Mouse (Mus musculus) heart, embryonic 16.5 days (tissue): ENCODE data around the gene Cnot11. TPM values are rescaled to one million over a fixed set of nuclear protein-coding genes. Genes with fewer than 3 reads are reported as not detected.

Source experiments
- ATAC-seq: fragments of 200-750 bp; cut with Nextera tagmentation; replicated peaks from 2 replicates; pipeline ENCODE4 v1.8.0; 2017; ENCODE audit warnings: moderate number of reproducible peaks; ENCODE audit not compliant: insufficient read depth, low FRiP score; ENCODE audit errors: extremely low read depth
- H3K27ac ChIP-seq: fragments of 300-500 bp; sonication (generic); 2 replicates; pipeline ENCODE4 v1.5.1; 2014; ENCODE audit warnings: mild to moderate bottlenecking, low read length, control low read depth, moderate library complexity
- H3K27me3 ChIP-seq: fragments of 300-500 bp; sonication (generic); 2 replicates; pipeline ENCODE4 v1.6.1; 2014; ENCODE audit warnings: low read length, mixed read lengths; ENCODE audit not compliant: control insufficient read depth, insufficient read depth
- H3K36me3 ChIP-seq: fragments of 300-500 bp; sonication (generic); 2 replicates; pipeline ENCODE4 v1.6.1; 2014; ENCODE audit not compliant: control insufficient read depth, insufficient read depth
- H3K4me1 ChIP-seq: fragments of 300-500 bp; sonication (generic); 2 replicates; pipeline ENCODE4 v1.6.1; 2014; ENCODE audit warnings: low read length, mixed read lengths; ENCODE audit not compliant: control insufficient read depth, insufficient read depth
- H3K4me2 ChIP-seq: fragments of 300-500 bp; sonication (generic); 2 replicates; pipeline ENCODE4 v1.6.1; 2014; ENCODE audit warnings: low read depth, mild to moderate bottlenecking, control low read depth, low read length
- H3K4me3 ChIP-seq: fragments of 300-500 bp; sonication (generic); 2 replicates; pipeline ENCODE4 v1.5.1; 2014; ENCODE audit warnings: mild to moderate bottlenecking, control low read depth, low read length
- H3K9ac ChIP-seq: fragments of 300-500 bp; sonication (generic); 2 replicates; pipeline ENCODE4 v1.6.1; 2014; ENCODE audit warnings: low read length, control low read depth
- H3K9me3 ChIP-seq: fragments of 300-500 bp; sonication (generic); replicated peaks from 2 replicates; pipeline ENCODE4 v1.6.1; 2016; ENCODE audit warnings: low read length; ENCODE audit not compliant: control insufficient read depth
- WGBS: fragments of 180-500 bp; shearing (Covaris S2); extraction: QIAGEN DNeasy Blood & Tissue Kit; methylation state at CpG from one replicate; pipeline ENCODE4 v1.1.7; 2014; 5-methylcytosine and 5-hydroxymethylcytosine counted together
- polyA plus RNA-seq: library from polyadenylated mRNA; unstranded; fragments of >200 nt; fragmentation: Nextera tagmentation; extraction: Ambion mirVana; gene quantifications from 2 replicates; pipeline ENCODE4 v1.2.1, GENCODE M21; 2015

The Cnot11 gene
- polyA plus RNA-seq, 1 experiment from 2014 or later, result 14.6 TPM

DNA sequence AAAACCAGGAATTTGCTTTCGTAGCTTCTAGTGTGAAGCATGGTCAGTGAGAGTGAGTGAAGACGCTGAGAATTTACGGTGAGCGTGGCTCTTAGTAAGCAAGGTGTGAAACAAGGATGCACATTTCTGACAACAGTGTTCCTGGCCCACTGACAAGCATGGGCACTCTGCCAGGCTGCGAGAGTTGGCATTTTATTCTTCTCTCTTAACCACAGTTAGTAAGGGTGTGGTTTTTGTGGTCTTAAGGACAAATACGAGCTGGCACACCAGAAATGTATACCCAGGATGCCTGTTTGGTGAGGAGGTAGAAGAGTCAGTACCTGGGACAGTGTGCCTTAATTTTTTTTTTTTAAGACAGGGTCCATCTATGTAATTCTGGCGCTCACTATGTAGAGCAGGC is 10.8 kb downstream of the Cnot11 start:
- Histone ChIP-seq H3K4me3 (no peak overlapping the region), H3K36me3 (peaks cover 39% of the 10 kb centered on the region), H3K4me2 (no peak overlapping the region), H3K27me3 (no peaks in the 10 kb centered on the region), H3K9ac (no peak overlapping the region), H3K9me3 (no peaks in the 10 kb centered on the region; the same call in 1 of the 2 replicates), H3K27ac (no peak overlapping the region), H3K4me1 (peaks cover 4% of the 10 kb centered on the region)
- no peak for ATAC-seq
- 62% methylated on average over 7 of the region's 7 CpGs for WGBS

DNA sequence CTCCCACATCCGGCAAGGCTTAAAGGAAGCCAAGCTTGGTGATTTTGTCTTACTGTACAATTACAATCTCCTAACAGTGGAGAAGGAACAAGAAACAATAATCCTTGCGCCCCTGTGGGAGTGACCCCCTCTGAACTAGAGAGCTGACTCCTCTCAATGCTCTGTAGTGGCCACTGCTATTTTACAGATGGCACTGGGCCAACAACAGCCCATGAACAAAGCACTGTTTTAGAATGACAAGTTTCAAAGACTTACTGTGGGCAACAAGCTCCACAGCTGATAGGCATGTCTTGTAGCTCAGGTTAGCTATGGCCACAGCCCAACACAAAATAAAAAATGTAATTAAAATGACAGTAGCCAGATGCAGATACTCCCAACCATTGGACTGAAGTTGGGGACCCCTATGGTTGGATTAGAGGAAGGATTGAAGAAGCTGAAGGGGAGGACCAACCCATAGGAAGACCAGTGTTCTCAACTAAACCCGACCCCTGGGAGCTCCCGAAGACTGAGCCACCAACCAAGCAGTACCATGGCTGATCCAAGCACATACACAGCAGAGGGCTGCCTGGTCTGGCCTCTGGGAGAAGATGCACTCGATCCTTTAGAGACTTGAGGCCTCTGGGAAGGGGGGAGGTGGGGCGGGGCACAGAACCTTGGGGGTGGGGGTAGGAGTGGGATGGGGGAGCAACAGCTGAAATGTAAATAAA is 11.5 kb downstream of the Cnot11 start:
- H3K4me1 ChIP-seq, result peaks cover 4% of the 10 kb centered on the region
- H3K36me3 ChIP-seq, result peaks cover 35% of the 10 kb centered on the region
- H3K9ac ChIP-seq, result no peak overlapping the region
- no peaks in the 10 kb centered on the region for H3K9me3 ChIP-seq
- no peak overlapping the region for H3K4me2 ChIP-seq
- H3K4me3 ChIP-seq, result no peak overlapping the region
- H3K27me3 ChIP-seq, result no peaks in the 10 kb centered on the region
- 84% methylated on average over 6 of the region's 6 CpGs for WGBS
- H3K27ac ChIP-seq, result no peak overlapping the region
- ATAC-seq, result no peak; the same call in 1 of the 2 replicates

DNA sequence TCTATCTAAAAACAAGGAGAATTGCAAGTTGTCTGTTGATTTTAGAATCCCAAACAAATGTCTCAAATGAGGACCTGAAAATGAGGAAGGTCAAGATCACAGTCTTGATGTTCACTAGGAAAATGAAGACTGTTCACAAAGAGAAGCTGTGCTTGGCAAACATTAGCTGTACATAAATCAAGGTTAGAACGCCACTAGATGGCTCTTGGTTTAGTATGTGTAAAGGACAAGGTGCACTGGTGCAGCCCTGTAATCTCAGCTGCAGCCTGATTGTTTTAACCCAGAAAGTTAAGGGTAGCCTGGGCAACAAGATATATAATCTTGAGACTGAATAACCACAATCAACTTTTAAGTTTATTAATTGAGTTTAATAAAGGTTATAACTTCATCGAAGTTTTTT is 12.4 kb downstream of the Cnot11 start:
- ATAC-seq, result no peak
- Histone ChIP-seq H3K4me3 (no peak overlapping the region), H3K4me2 (no peak overlapping the region), H3K27me3 (no peaks in the 10 kb centered on the region), H3K9me3 (no peaks in the 10 kb centered on the region), H3K9ac (no peak overlapping the region), H3K27ac (no peak overlapping the region), H3K4me1 (peaks cover 4% of the 10 kb centered on the region), H3K36me3 (peaks cover 37% of the 10 kb centered on the region)
- WGBS, result 61% methylated on average over 2 of the region's 2 CpGs

DNA sequence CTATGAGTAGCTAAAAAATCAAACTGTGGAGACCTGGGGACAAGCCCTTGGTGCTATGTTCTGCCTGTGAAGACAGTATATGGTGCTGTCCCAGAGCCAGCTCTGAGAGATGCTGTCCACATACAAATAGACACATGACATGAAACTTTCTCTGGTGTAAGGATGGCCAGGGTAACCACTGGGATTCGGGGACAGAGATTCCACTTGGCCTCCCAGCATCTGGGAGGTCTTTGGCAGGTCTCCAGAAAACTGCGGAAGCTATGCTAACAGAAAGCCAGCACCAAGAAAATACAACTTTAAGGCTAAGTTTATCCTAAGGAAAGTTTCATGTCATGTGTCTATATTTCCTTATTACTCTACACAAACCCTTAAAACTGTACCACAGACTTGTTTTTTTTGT is 15.0 kb downstream of the Cnot11 start:
- Histone ChIP-seq H3K9me3 (no peaks in the 10 kb centered on the region), H3K36me3 (peaks cover 26% of the 10 kb centered on the region), H3K4me2 (no peak overlapping the region), H3K4me3 (no peak overlapping the region), H3K27ac (no peak overlapping the region), H3K27me3 (no peaks in the 10 kb centered on the region), H3K9ac (no peak overlapping the region), H3K4me1 (peaks cover 4% of the 10 kb centered on the region)
- WGBS, result 30% methylated on average over 2 of the region's 2 CpGs
- ATAC-seq, result no peak

DNA sequence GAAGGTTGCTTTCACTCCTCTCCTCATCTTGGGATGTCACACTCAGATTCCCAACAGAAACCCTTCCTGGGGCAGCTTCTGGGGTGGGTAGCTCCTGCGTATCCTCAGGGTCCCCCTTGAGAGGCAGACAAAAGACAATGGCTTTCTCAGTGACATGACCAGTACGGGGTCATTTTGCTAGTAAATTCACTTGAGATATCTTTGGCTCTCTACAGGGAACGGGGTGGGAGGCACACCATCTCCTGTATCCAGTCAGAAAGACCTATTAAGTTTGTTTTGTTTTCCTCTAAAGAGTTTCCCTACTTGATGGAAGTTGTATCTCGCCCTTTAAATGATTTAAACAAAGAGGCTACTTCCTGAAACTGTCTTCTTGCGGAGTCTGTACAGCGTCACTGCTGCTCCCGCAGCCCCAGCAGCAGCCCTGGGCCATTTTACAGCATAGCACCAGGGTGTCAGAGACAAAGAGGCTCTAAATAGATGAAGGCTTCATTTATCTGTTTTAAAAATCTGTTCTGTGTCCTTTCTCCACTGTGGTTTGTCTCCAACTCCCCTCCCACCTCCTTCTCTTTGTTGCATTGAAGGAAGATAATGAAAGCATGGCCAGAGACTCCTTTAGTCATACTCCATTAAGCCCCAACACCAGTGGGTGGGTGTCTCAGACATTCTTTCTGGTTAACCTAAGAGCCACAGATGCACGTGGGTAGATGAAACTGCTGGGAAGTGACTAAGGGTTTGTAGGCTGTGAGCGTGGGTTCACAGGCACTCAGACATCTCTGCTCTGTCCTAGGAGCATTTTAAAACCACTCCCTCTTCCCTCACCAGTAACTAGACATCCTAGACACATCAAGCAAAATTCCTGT is 21.0 kb downstream of the Cnot11 start:
- no peak overlapping the region; the same call in 1 of the 2 replicates for H3K4me2 ChIP-seq
- H3K4me3 ChIP-seq, result no peak overlapping the region
- no peaks in the 10 kb centered on the region for H3K9me3 ChIP-seq
- peaks cover 3% of the 10 kb centered on the region; the same call in 1 of the 2 replicates for H3K4me1 ChIP-seq
- peaks cover 22% of the 10 kb centered on the region for H3K36me3 ChIP-seq
- no peak overlapping the region for H3K9ac ChIP-seq
- peak overlapping the region; percentile 39; the same call in 1 of the 2 replicates for H3K27ac ChIP-seq
- 46% methylated on average over 9 of the region's 9 CpGs for WGBS
- no peak; the same call in 1 of the 2 replicates for ATAC-seq
- H3K27me3 ChIP-seq, result no peaks in the 10 kb centered on the region

DNA sequence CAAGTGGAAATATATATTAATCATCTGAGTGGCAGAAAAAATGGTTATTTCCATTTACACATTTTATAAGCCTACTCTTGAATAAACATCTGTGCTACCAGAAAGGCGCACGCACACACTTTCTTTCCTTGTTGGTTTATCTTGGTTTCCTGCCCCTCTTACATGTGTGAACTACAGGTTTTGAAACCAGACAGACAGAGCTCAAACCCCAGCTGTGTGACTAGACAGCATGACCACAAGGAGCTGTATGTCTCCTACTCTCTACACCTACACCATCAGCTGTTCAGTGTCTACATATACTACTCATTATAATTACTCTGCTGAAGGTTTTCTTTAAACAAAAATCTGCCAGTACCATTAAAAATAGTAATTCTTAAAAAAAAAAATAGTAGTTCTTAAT is 24.2 kb downstream of the Cnot11 start:
- Histone ChIP-seq H3K27me3 (no peaks in the 10 kb centered on the region), H3K4me3 (no peak overlapping the region), H3K4me2 (no peak overlapping the region), H3K36me3 (peaks cover 24% of the 10 kb centered on the region), H3K27ac (no peak overlapping the region), H3K9ac (no peak overlapping the region), H3K4me1 (peaks cover 3% of the 10 kb centered on the region; the same call in 1 of the 2 replicates), H3K9me3 (no peaks in the 10 kb centered on the region)
- no peak for ATAC-seq
- WGBS, result 95% methylated on average over 2 of the region's 2 CpGs

DNA sequence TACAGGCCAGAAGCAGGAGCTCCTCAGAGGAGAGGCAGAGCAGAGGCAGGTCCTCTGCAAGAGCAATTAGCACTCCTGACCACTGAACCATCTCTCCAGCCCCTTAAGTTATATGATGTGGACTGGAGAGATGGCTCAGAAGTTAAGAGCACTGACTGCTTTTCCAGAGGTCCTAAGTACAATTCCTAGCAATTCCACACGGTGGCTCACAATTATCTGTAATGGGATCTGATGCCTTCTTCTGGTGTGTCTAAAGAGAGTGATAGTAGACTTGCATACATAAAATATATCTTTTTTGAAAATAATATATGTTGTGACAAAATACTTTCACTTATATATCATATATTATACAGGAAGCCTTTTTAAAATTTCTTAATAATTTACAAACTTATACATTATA is 27.1 kb downstream of the Cnot11 start:
- 48% methylated on average over 1 of the region's 1 CpGs for WGBS
- peaks cover 25% of the 10 kb centered on the region for H3K36me3 ChIP-seq
- no peak for ATAC-seq
- no peak overlapping the region for H3K27ac ChIP-seq
- H3K4me2 ChIP-seq, result no peak overlapping the region
- no peak overlapping the region for H3K9ac ChIP-seq
- H3K27me3 ChIP-seq, result no peaks in the 10 kb centered on the region
- H3K4me3 ChIP-seq, result no peak overlapping the region
- no peaks in the 10 kb centered on the region; the same call in 1 of the 2 replicates for H3K4me1 ChIP-seq
- no peaks in the 10 kb centered on the region for H3K9me3 ChIP-seq

DNA sequence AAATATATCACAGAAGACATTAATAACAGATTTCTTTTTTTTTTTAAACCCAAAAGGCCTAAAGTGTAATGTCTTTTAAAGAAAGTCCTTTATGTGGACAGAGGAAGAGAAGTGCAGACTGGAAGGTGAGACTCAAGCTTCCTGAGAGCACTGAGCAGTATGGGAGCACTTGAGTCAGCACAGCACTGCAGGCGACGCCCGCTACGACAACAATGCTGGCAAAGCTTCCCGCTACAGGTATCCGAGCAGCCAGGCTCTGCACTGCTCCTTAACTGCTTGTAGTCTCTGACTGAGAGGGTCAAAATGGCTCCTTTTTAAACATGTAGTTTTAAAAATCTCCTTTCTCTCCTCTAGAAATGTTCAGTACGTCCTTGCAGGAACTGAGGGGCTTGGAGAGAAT is 28.4 kb downstream of the Cnot11 start:
- no peaks in the 10 kb centered on the region for H3K9me3 ChIP-seq
- no peak overlapping the region for H3K27ac ChIP-seq
- H3K9ac ChIP-seq, result no peak overlapping the region
- no peak for ATAC-seq
- H3K27me3 ChIP-seq, result no peaks in the 10 kb centered on the region
- H3K4me2 ChIP-seq, result no peak overlapping the region
- peaks cover 23% of the 10 kb centered on the region for H3K36me3 ChIP-seq
- no peaks in the 10 kb centered on the region; the same call in 1 of the 2 replicates for H3K4me1 ChIP-seq
- 88% methylated on average over 7 of the region's 7 CpGs for WGBS
- H3K4me3 ChIP-seq, result no peak overlapping the region

DNA sequence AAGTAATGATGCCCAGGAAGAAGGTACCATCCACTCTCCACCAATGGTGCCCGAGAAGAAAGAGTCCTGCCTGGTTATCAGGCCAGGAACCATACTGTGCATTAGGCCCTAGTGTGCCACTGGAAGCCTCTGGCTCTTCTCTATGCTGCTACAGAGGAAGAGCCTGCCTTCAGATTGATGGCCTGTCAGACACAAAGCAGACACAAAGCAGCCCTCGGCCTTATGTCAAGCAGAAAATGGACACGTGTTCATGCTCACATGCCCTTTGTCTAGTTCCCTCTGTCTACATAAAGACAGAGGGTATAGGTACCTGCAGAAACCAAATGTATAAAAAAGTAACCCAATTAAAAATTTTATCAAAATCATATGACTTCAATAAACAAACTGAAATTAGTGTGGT is 29.8 kb downstream of the Cnot11 start:
- no peaks in the 10 kb centered on the region; the same call in 1 of the 2 replicates for H3K4me1 ChIP-seq
- ATAC-seq, result no peak
- no peaks in the 10 kb centered on the region for H3K27me3 ChIP-seq
- H3K4me2 ChIP-seq, result no peak overlapping the region
- no peak overlapping the region for H3K9ac ChIP-seq
- peaks cover 20% of the 10 kb centered on the region for H3K36me3 ChIP-seq
- no peak overlapping the region for H3K27ac ChIP-seq
- H3K4me3 ChIP-seq, result no peak overlapping the region
- 40% methylated on average over 3 of the region's 3 CpGs for WGBS
- no peaks in the 10 kb centered on the region for H3K9me3 ChIP-seq
